Mouse (Mus musculus): ENCODE measurements around the gene Afmid. TPM values are rescaled to one million over a fixed set of nuclear protein-coding genes. Genes with fewer than 3 reads are reported as not detected.

Afmid gene
- polyA plus RNA-seq, 1 experiment = 3.0 TPM

DNA sequence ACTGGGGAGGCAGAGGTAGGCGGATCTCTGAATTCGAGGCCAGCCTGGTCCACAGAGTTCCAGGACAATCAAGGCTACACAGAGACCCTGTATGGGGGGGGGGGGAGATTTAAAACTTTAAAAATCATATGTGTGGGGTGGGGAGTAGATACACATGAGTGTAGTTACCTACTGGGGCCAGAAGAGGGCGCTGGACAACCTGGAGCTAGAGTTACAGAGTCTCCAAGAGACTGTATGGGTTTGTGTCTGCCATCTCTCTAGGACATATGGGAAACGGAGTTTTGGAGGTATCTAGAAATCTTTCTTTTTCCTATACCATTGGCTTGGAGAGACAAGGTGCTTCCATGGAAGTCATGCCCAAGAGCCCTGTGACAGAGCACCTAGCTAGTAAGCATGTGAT, 48.7 kb downstream of the Afmid start:
- TF ChIP-seq GATA1 (IDR thresholded peaks at IDR 0.05; ENCODE audit: low read length) = no peak

DNA sequence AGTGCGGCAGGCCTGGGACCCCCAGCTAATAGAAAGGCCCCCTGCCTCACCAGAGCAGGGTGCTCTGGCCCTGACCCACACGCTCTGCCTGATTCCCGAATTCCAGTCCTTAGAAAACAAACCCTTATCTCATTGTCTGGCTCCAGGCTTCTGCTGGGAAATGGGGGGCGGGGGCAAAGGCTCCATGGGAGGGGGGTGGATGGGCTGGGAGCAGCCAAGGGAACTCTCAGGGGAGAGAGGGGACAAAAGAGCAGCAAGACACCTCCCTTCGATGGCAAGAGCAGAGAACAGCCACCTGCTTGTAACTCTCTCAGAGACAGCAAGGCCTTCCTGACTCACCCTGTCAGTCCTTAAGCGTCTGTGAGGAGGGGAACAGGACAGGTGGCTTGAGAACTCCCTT, 50.0 kb downstream of the Afmid start:
- TF ChIP-seq GATA1 (IDR thresholded peaks at IDR 0.05; ENCODE audit: low read length) = no peak

DNA sequence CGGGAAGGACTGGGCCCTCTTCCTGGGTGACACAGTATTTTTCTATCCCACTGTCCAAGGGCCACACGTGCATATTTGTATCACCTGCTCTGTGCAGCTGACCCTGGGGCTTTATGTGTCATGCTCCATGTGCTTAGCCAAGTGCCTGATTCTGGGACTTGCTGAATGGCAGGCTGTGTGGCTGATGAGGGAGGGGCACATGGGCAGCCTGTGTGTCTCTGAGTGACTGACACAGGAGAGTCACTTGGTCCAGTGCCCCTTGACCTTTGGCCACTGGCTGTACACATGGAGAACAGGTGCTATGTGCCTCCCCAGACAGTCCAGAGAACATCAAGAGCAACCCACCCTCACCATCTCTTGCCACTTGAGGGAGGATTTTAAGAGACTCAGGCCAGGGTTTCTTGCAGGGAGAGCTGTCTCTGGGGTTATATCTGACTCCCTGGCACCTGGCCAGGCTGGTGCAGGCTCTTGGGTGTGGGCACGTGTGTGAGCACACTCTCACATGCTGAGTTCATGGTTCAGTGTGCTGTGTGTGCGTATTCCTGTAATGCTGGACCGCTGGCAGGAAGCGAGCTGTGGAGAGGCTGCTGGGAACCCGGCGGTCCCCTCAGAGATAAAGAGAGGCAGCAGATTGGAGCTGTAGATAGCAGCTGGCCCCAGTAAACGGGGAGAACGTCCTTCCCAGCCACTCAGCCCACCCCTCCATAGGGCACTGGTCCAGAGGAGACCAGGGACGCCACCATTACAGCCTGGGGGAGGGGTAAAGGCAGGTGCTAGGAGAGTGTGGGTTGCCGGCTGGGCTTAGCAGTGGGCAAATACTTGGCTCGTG, 52.4 kb downstream of the Afmid start:
- TF ChIP-seq GATA1 (IDR thresholded peaks at IDR 0.05; ENCODE audit: low read length) = no peak

DNA sequence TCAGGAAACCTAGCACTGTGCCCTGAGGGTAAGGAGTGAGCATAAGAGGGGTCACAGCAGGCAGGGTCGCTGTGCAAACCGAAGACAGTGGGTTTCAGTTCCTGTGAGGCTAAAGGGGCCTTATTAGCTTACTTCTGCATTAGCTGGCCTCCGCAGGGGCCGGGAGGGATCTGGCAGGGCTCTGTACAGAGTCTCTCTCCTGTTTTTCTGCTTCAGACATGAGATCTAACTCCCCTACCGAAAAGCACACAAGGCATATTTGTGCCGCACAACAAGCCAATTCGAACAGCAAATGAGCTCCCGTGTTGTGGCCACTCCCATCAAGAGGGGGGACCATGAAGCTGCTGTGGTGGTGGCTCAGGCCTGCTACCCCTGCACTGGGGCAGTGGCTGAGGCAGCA, 53.2 kb downstream of the Afmid start:
- TF ChIP-seq GATA1 (IDR thresholded peaks at IDR 0.05; ENCODE audit: low read length) = no peak

DNA sequence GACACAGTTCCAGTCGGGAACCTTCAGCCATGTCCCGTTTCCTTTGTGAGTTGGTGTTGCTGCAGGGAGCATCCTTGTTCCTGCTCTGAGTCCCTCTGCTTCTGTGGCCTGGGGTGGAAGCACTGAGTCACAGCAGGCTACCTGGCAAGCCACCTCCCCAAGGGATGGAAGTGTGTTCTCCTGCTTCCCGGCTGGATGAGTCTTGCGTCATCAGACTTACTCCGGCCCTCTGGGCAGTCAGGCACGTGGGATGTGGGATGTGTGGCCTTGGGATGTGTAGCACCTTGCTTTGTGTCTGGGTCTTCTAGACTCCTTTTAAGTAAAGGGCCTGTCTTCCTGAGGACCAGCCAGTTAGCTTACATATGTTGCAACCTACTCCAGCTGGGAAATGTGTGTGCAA, 54.0 kb downstream of the Afmid start:
- no peak for TF ChIP-seq GATA1 (IDR thresholded peaks at IDR 0.05; ENCODE audit: low read length)

DNA sequence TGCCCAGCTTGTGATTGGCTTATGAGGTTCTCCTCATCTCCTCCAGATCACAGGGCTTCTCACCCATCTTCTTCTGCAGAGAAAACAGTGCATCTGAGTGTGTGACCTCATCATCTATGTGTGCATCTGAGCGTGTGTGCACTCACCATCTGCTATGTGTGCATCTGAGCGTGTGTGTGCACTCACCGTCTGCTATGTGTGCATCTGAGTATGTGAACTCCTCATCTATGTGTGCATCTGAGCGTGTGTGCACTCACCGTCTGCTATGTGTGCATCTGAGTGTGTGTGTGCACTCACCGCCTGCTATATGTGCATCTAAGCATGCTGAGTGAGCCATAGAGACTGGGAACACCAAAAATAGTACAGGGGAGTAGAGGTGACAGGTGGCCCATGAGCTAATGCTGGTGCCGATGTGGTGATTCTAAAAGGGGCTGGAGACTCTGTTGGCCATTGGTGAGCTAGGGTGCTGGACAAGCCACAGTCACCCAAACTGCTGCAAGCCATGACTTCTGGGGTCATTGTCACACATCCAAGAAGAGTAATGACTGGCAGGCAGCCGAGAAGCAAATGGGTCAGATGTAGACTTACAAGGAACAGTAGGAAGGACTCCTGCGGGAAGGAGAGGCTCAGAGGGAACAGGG, 54.7 kb downstream of the Afmid start:
- no peak for TF ChIP-seq GATA1 (IDR thresholded peaks at IDR 0.05; ENCODE audit: low read length)

DNA sequence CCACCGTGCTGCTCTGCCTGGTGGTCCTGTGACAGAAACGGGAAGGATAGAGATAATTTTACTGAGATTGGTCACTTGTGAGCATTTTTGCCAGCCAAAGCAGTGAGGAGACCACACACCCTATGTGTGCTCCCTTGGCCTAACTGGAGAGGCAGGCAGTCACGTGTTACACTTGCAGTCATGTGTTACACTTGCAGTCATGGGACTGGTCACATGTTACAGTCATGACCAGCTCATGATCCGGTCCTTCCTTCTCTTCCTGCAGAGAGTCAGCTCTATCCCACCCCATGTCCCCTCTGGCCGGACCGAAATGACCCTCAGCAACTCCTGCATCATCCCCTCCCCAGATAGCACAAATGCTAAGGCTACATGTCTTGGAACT, 55.2 kb downstream of the Afmid start:
- TF ChIP-seq GATA1 (IDR thresholded peaks at IDR 0.05; ENCODE audit: low read length) = no peak

DNA sequence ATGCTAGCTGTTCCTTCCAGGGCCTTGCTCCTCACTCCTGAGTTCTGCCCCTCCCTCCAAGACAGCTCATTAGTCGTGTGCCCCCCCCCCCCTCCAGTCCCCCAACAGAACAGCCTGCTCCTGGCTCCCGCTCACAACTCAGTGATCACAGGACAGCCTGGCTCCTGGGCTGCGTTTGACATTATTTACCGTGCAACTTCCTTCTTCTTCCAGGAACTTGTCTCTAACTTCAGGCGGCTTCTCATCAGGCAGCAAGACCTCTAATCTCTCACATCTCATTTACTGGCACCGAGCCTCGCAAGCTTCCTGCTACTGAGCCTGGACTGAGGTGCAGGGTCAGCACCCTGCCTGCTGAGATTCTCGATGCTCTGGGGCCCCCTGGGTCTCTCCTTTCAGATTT, 56.1 kb downstream of the Afmid start:
- TF ChIP-seq GATA1 (IDR thresholded peaks at IDR 0.05; ENCODE audit: low read length) = no peak

DNA sequence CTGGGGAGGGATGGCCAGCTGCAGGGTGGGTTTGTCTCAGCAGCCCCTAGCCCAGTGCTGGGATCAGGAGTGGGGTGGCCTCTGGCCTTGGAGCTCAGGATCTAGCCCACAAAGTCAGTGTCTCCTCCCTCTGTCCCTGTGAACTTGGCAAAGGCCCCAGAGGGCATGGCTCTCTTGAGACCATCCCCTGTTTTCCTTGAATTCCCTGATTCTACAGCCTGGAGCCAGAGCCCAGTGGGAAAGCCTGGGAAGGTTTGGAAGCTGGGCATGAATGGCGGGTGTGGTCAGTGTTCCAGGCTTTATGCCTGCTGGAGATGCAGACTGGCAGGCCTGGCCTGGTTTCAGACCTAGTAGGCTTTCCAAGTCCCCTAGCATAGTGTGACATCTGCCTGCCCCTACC, 56.5 kb downstream of the Afmid start:
- TF ChIP-seq GATA1 (IDR thresholded peaks at IDR 0.05; ENCODE audit: low read length) = no peak

DNA sequence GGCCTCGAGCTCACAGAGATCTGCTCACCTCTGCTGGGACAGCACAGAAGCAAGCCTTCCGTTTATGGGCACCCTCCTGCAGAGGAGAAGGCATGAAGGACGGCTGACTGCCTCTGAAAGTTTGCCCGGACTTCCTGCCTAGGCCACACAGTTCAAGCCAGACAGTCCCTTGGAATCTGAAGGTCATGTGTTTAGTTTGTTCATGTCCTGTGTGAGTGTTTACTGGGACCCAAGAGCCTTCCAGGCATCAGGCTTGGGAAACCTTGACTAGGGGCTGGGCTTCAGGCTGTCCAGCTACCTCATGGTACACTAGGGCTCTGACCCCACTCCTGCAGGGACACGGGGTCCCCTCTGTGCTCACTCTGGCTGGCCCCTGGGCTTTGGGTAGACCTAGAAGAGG, 60.3 kb downstream of the Afmid start:
- no peak for TF ChIP-seq GATA1 (IDR thresholded peaks at IDR 0.05; ENCODE audit: low read length)

DNA sequence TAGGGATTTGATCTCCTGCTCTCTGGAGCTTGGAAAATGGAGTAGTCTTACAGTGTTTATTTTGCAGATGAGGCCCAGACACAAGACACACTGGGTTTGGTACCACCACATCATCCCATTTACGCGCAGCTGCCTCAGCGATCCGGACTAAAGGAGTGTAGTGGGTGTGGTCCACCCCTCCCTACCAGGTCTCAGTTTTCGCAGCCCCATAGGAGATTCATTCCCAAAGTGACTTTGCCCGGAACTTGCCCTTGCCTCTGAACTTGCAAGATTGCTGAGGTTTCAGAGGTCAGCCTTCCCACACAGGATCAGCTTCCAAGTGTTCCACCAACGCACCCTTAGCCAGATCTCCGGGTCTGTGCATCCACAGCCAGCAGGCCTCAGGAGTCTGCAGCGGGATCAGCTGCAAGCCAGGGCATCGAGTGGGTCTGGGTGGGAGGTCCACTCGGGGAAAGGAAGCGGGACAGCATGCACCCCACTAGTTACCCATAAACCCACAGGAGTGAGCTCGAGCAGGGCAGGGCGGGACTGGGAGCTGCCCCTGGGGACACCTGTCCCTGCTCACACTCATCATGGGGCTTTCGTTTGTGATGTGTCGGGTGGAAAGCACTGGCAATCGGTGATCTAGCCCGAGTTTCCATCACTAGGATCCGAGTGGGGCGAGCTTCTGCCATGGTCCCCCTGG, 62.6 kb downstream of the Afmid start:
- no peak for TF ChIP-seq GATA1 (IDR thresholded peaks at IDR 0.05; ENCODE audit: low read length)

DNA sequence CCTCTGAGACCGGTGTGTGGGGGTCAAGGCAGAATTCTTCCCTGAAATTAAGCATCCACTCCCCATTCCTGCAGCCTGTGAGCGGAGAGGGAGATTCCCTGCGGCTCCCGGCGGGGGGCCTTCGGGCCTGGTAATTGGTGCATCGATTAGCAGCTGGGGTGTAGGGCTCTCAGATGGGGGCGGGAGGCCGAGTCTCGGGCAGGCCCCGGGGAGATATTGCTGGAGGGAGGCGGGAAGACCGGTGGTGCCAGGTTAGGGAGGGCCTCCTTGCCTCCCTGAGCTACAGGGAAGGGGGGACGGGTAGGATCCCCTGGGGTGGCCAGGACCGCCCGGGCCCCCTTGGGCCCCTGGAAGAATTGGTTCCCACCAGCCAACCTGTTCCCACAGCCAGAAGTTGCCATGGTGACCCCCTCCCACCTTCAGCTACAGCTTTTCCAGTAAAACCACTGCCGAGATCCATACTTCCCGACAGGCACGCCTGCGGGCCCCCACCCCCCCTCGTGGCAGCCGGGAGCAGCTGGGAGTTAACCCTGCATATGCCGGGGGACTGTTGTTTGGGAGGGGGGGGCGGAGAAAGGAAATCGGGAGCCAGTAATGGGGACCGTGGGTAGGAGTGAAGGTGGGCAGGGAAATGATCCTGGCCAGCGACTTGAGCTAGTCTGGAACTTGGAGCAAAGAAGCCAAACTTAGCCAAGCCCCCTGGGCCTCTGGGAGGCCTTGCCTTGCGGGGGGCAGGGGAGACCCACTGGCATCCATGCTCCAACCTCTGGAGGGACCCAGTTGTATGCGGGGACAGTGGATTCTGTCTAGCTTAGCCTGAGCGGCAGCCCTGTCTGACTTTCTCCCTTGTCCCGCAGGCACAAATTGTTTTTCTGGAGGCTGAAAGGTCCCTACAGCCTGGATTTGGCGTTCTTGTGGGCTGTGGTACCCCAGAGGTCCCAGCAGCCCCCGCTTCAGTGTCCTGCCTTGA, 63.4 kb downstream of the Afmid start:
- TF ChIP-seq GATA1 (IDR thresholded peaks at IDR 0.05; ENCODE audit: low read length) = no peak

Other genes starting within 250 kb of the Afmid start
- gene Tnrc6c, start 171.6 kb upstream of the Afmid start, polyA plus RNA-seq (2012) = 24.8 and 28.1 TPM in 2 replicates
- gene Tmc8, start 43.8 kb upstream of the Afmid start, polyA plus RNA-seq (2012) = 20.6 and 30.9 TPM in 2 replicates
- 40.9 and 48.2 TPM in 2 replicates for gene Tmc6, start 43.7 kb upstream of the Afmid start, polyA plus RNA-seq (2012)
- 25.1 and 31.1 TPM in 2 replicates for gene 6030468B19Rik, start 28.3 kb upstream of the Afmid start, polyA plus RNA-seq (2012)
- 0.24 and 0.38 TPM in 2 replicates for gene Gm20708, start 16.3 kb upstream of the Afmid start, polyA plus RNA-seq (2012)
- gene Syngr2, start 16.3 kb upstream of the Afmid start, polyA plus RNA-seq (2012) = 191 and 277 TPM in 2 replicates
- gene Tk1, start 168 bp downstream of the Afmid start, polyA plus RNA-seq (2012) = 101 and 120 TPM in 2 replicates
- 113 and 159 TPM in 2 replicates for gene Birc5, start 23.3 kb downstream of the Afmid start, polyA plus RNA-seq (2012)
- not detected in 2 replicates for gene Tmem235, start 34.8 kb downstream of the Afmid start, polyA plus RNA-seq (2012)
- not detected in 2 replicates for gene Tha1, start 47.6 kb downstream of the Afmid start, polyA plus RNA-seq (2012)
- 3.3 and 3.5 TPM in 2 replicates for gene Socs3, start 144.1 kb downstream of the Afmid start, polyA plus RNA-seq (2012)
- gene Pgs1, start 160.4 kb downstream of the Afmid start, polyA plus RNA-seq (2012) = 33.8 and 46.7 TPM in 2 replicates